Mouse (Mus musculus) ES-Bruce4 (cell line): ENCODE results near the gene 6430548M08Rik.

ENCODE experiments used
- CTCF ChIP-seq: IDR thresholded peaks from one replicate; pipeline ENCODE4 v1.8.1; 2011; ENCODE audit warnings: low read depth, low read length
- EP300 ChIP-seq: IDR thresholded peaks from 2 replicates; pipeline ENCODE4 v1.6.1; 2011; ENCODE audit warnings: low read depth, low read length; ENCODE audit not compliant: insufficient read depth
- POLR2A ChIP-seq: IDR thresholded peaks from one replicate; pipeline ENCODE4 v1.8.1; 2011; ENCODE audit warnings: low read length; ENCODE audit not compliant: insufficient read depth

GRCm38 (mm10) chr8:120065611-120066010, 48.3 kb upstream of the 6430548M08Rik start:
- TF ChIP-seq CTCF (no peak), POLR2A (no peak), EP300 (no peak)
